Mouse (Mus musculus) heart, postnatal 0 days (tissue): ENCODE data around the gene Qtrt2. TPM values are rescaled to one million over a fixed set of nuclear protein-coding genes. Genes with fewer than 3 reads are reported as not detected.

Source experiments
- ATAC-seq: fragments of 200-750 bp; cut with Nextera tagmentation; 2 replicates; pipeline ENCODE4 v1.8.0; 2017; ENCODE audit warnings: low read depth, moderate number of reproducible peaks, moderate library complexity; ENCODE audit not compliant: insufficient read depth
- DNase-seq: peaks from one replicate; pipeline ENCODE4 v3.0.0-alpha.2; 2016; ENCODE audit warnings: low spot score
- H3K27ac ChIP-seq: fragments of 300-500 bp; sonication (generic); 2 replicates; pipeline ENCODE4 v1.5.1; 2014; ENCODE audit warnings: low read depth, mild to moderate bottlenecking
- H3K27me3 ChIP-seq: fragments of 300-500 bp; sonication (generic); 2 replicates; pipeline ENCODE4 v1.6.1; 2014; ENCODE audit warnings: low read length, mixed read lengths; ENCODE audit not compliant: control insufficient read depth, insufficient read depth
- H3K36me3 ChIP-seq: fragments of 300-500 bp; sonication (generic); replicated peaks from 2 replicates; pipeline ENCODE4 v1.6.1; 2014; ENCODE audit warnings: low read length, mixed read lengths; ENCODE audit not compliant: control insufficient read depth, insufficient read depth
- H3K4me1 ChIP-seq: fragments of 300-500 bp; sonication (generic); 2 replicates; pipeline ENCODE4 v1.6.1; 2014; ENCODE audit warnings: antibody characterized with exemption; ENCODE audit not compliant: control insufficient read depth, insufficient read depth
- H3K4me2 ChIP-seq: fragments of 300-500 bp; sonication (generic); 2 replicates; pipeline ENCODE4 v1.6.1; 2014; ENCODE audit warnings: low read depth, mild to moderate bottlenecking, low read length, moderate library complexity
- H3K4me3 ChIP-seq: fragments of 300-500 bp; sonication (generic); 2 replicates; pipeline ENCODE4 v1.5.1; 2014; ENCODE audit warnings: low read depth, low read length
- H3K9ac ChIP-seq: fragments of 300-500 bp; sonication (generic); replicated peaks from 2 replicates; pipeline ENCODE4 v1.6.1; 2014; ENCODE audit warnings: low read depth, low read length, mixed read lengths
- H3K9me3 ChIP-seq: fragments of 300-500 bp; sonication (generic); replicated peaks from 2 replicates; pipeline ENCODE4 v1.6.1; 2016; ENCODE audit warnings: low read length; ENCODE audit not compliant: control insufficient read depth
- CTCF ChIP-seq: IDR thresholded peaks from 2 replicates; pipeline ENCODE4 v1.5.1; 2016; ENCODE audit warnings: antibody characterized with exemption, control low read depth, low read depth
- EP300 ChIP-seq: IDR thresholded peaks from 2 replicates; pipeline ENCODE4 v1.6.1; 2016; ENCODE audit warnings: antibody characterized with exemption, low read depth
- WGBS: fragments of 180-500 bp; shearing (Covaris S2); extraction: QIAGEN DNeasy Blood & Tissue Kit; methylation state at CpG from one replicate; pipeline ENCODE4 v1.1.7; 2014; 5-methylcytosine and 5-hydroxymethylcytosine counted together
- polyA plus RNA-seq: library from polyadenylated mRNA; unstranded; fragments of >200 nt; fragmentation: Nextera tagmentation; extraction: Ambion mirVana; gene quantifications from 2 replicates; pipeline ENCODE4 v1.2.1, GENCODE M21; 2015
- total RNA-seq: library from RNA; depleted of rRNA; stranded (reverse); fragments of >200 nt; gene quantifications from 2 replicates; pipeline ENCODE4 v1.2.3, GENCODE M21; 2014; ENCODE audit warnings: low replicate concordance

The Qtrt2 gene
- total and polyA plus RNA-seq, 2 experiments from 2014 or later, result 9.5 to 30.0 TPM

- no peaks in the 10 kb centered on the region for H3K9me3 ChIP-seq
- ATAC-seq (no peak), DNase-seq (no peak)
- no peaks in the 10 kb centered on the region for H3K4me1 ChIP-seq
- no peak overlapping the region for H3K4me2 ChIP-seq
- TF ChIP-seq CTCF (no peak), EP300 (no peak)
- no peaks in the 10 kb centered on the region for H3K36me3 ChIP-seq
- H3K4me3 ChIP-seq, result no peak overlapping the region
- H3K27ac ChIP-seq, result no peak overlapping the region
- WGBS, result 73% methylated on average over 3 of the region's 3 CpGs
- no peaks in the 10 kb centered on the region for H3K27me3 ChIP-seq
- H3K9ac ChIP-seq, result no peak overlapping the region
Observed at GRCm38 (mm10) chr16:43970426-43970825, 43.8 kb upstream of the Qtrt2 start.

GRCm38 (mm10) chr16:43965781-43966389 lies 39.3 kb upstream of the Qtrt2 start:
- ATAC-seq, result no peak
- H3K4me2 ChIP-seq, result no peak overlapping the region

DNA sequence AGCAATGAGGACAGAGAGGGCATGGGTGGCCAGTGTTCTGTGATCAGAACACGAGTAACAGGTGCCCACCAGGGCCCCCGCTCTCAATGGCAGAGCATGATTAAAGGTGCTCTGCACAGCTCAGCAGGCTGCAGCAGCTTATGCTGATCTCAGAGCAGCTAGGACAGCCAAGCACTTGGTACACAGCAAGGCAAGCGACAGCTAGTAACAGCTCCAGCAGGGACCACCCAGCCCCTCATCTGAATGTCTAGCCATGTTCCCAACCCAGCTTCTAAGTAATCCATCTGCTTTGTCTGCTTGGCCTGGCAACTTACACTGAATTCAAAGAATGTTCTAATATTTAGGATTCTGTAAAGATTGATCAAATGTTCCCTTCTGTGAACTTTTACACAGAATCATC lies 37.2 kb upstream of the Qtrt2 start:
- no peak for TF ChIP-seq EP300
- TF ChIP-seq CTCF, result no peak
- ATAC-seq (no peak), DNase-seq (no peak)
- Histone ChIP-seq H3K4me3 (no peak overlapping the region), H3K4me2 (no peak overlapping the region), H3K27ac (no peak overlapping the region), H3K27me3 (no peaks in the 10 kb centered on the region), H3K36me3 (peaks cover 7% of the 10 kb centered on the region), H3K4me1 (no peaks in the 10 kb centered on the region), H3K9me3 (no peaks in the 10 kb centered on the region), H3K9ac (no peak overlapping the region)
- WGBS, result 81% methylated on average over 3 of the region's 3 CpGs

More at GRCm38 (mm10) chr16:43965781-43966389, 39.3 kb upstream of the Qtrt2 start:
- Histone ChIP-seq H3K36me3 (no peaks in the 10 kb centered on the region), H3K9ac (no peak overlapping the region), H3K9me3 (no peaks in the 10 kb centered on the region), H3K4me1 (no peaks in the 10 kb centered on the region), H3K4me3 (no peak overlapping the region), H3K27me3 (no peaks in the 10 kb centered on the region), H3K27ac (no peak overlapping the region)
- no peak for DNase-seq
- TF ChIP-seq CTCF (no peak), EP300 (no peak)
- 81% methylated on average over 13 of the region's 13 CpGs for WGBS

- ATAC-seq, result no peak
- H3K4me3 ChIP-seq, result no peak overlapping the region
- no peak for DNase-seq
- no peaks in the 10 kb centered on the region for H3K4me1 ChIP-seq
- H3K4me2 ChIP-seq, result no peak overlapping the region
- peaks cover 8% of the 10 kb centered on the region for H3K36me3 ChIP-seq
- TF ChIP-seq CTCF (no peak), EP300 (no peak)
- H3K27ac ChIP-seq, result no peak overlapping the region
- no peak overlapping the region for H3K9ac ChIP-seq
- WGBS, result 83% methylated on average over 9 of the region's 9 CpGs
- no peaks in the 10 kb centered on the region for H3K27me3 ChIP-seq
- H3K9me3 ChIP-seq, result no peaks in the 10 kb centered on the region
Observed at GRCm38 (mm10) chr16:43963291-43963690, 36.7 kb upstream of the Qtrt2 start.

DNA sequence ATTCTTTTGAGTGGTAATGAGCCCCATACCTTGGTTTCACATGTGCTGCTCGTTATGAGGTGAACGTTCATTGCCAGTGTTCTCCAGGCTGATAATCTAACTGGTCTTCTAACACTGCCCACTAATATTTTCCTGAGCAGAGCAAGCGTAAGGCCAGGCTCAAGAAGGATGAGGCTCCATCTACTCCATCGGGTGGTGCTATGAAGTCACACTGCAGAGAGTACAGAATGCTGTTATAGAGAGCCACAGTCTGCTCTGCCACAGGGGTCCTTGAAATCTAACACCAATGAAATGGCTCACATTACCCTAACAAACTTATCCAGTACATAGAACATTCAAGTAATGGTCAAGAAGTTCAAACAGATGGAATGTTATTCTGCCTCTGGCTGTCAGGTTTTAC lies 31.4 kb upstream of the Qtrt2 start:
- 86% methylated on average over 4 of the region's 4 CpGs for WGBS
- Histone ChIP-seq H3K4me3 (no peak overlapping the region), H3K27me3 (no peaks in the 10 kb centered on the region), H3K9ac (no peak overlapping the region), H3K27ac (no peak overlapping the region), H3K4me1 (no peaks in the 10 kb centered on the region), H3K9me3 (no peaks in the 10 kb centered on the region), H3K36me3 (peaks cover 17% of the 10 kb centered on the region), H3K4me2 (no peak overlapping the region)
- DNase-seq, result no peak
- ATAC-seq, result no peak
- TF ChIP-seq CTCF (no peak), EP300 (no peak)

DNA sequence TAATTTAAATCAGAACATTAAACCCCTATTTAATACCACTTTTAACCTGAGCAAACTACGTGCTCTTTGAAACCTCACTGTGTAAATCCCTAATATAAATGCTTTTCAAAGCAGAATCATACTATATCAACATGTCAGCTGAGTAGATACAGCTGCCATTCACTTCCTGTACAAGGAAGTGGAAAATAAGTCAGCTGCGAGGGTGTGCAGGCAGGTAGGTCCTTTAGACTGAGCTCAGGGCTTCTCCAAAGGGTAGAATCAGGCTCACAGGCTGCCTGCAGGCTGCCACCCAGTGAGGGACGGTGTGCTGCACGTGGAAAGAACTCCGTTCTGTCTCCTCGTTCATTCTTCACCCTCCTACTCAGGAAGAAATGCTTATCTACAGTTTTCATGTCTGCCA lies 28.3 kb upstream of the Qtrt2 start:
- Histone ChIP-seq H3K36me3 (peaks cover 23% of the 10 kb centered on the region), H3K4me1 (no peaks in the 10 kb centered on the region), H3K27ac (no peak overlapping the region), H3K4me2 (no peak overlapping the region), H3K9ac (no peak overlapping the region), H3K4me3 (no peak overlapping the region), H3K27me3 (no peaks in the 10 kb centered on the region), H3K9me3 (no peaks in the 10 kb centered on the region)
- ATAC-seq, result no peak
- TF ChIP-seq EP300, result no peak
- 46% methylated on average over 6 of the region's 6 CpGs for WGBS
- DNase-seq, result no peak
